Mouse (Mus musculus) kidney, embryonic 16.5 days (tissue): Measurements from ENCODE around the gene Gtf3c2. TPM values are rescaled to one million over a fixed set of nuclear protein-coding genes. Genes with fewer than 3 reads are reported as not detected.

Source experiments
- ATAC-seq: fragments of 200-750 bp; cut with Nextera tagmentation; 2 replicates; pipeline ENCODE4 v1.8.0; 2017; ENCODE audit warnings: moderate TSS enrichment; ENCODE audit not compliant: low FRiP score, low TSS enrichment
- H3K27ac ChIP-seq: fragments of 300-500 bp; sonication (generic); 2 replicates; pipeline ENCODE4 v1.5.1; 2014; ENCODE audit warnings: low read length
- H3K27me3 ChIP-seq: fragments of 300-500 bp; sonication (generic); 2 replicates; pipeline ENCODE4 v1.6.1; 2014; ENCODE audit warnings: low read length, control low read depth, mixed read lengths; ENCODE audit not compliant: insufficient read depth
- H3K36me3 ChIP-seq: fragments of 300-500 bp; sonication (generic); 2 replicates; pipeline ENCODE4 v1.6.1; 2014; ENCODE audit warnings: low read length, control low read depth, mixed read lengths; ENCODE audit not compliant: insufficient read depth
- H3K4me1 ChIP-seq: fragments of 300-500 bp; sonication (generic); 2 replicates; pipeline ENCODE4 v1.6.1; 2014; ENCODE audit warnings: low read length, control low read depth, mixed read lengths; ENCODE audit not compliant: insufficient read depth
- H3K4me2 ChIP-seq: fragments of 300-500 bp; sonication (generic); replicated peaks from 2 replicates; pipeline ENCODE4 v1.6.1; 2014; ENCODE audit warnings: low read depth, low read length
- H3K4me3 ChIP-seq: fragments of 300-500 bp; sonication (generic); 2 replicates; pipeline ENCODE4 v1.5.1; 2014; ENCODE audit warnings: mild to moderate bottlenecking, low read length
- H3K9ac ChIP-seq: fragments of 300-500 bp; sonication (generic); replicated peaks from 2 replicates; pipeline ENCODE4 v1.6.1; 2014; ENCODE audit warnings: low read length
- H3K9me3 ChIP-seq: fragments of 300-500 bp; sonication (generic); 2 replicates; pipeline ENCODE4 v1.6.1; 2016; ENCODE audit warnings: low read length, control low read depth
- WGBS: fragments of 180-500 bp; shearing (Covaris S2); extraction: QIAGEN DNeasy Blood & Tissue Kit; methylation state at CpG from one replicate; pipeline ENCODE4 v1.1.7; 2014; 5-methylcytosine and 5-hydroxymethylcytosine counted together
- polyA plus RNA-seq: library from polyadenylated mRNA; unstranded; fragments of >200 nt; fragmentation: Nextera tagmentation; extraction: Ambion mirVana; gene quantifications from 2 replicates; pipeline ENCODE4 v1.2.1, GENCODE M21; 2015

Gene Gtf3c2
- 82.8 and 99.0 TPM in 2 replicates for polyA plus RNA-seq

DNA sequence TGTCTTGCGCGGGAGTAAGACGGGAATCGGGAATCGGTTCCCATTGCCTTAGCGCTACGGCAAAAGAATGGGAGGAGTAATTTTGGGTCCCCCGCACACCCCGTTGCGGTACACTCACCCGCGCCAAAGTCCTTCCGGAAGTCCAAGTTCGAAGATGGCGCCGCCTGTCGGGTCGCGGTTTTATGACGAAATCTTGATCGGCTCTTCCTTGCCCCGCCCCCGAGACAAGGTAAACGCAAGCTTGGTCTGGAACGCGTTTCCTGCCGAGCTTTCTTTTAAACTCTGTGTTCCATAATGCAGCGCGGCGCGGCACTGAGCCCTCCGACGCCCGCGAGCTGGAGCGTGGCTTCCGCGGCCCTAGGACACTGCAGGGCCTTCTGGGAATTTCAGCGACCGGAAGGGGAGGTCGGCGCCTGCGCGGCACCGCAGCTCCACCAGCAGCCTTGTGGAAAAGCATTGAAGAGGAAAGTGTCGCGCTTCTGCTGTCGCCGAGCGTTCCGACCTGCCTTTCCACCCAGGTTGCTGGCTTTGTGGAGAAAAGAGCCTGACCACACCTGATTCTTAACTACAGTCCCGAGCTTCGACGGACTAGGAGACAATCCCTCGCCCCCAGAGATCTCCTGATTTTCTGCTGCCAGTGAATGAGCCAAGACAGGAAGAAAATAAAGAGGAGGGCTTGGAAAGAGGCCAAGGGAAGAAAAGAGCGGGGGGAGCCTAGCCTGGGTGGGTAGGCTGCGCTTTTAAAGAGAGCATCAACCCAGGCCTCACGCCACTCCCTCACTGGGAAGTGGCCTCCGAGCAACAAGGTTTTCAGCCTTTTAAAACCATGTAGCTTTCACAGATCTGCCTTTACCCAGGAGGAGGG, at the start of gene Gtf3c2, which contains the start of gene Gm29609:
Gene Gtf3c2, minus strand, starts transcription at position 379 of the 865 bp plus-strand sequence.
Gene Gm29609, minus strand, starts transcription at position 146 of the 865 bp plus-strand sequence.
- ATAC-seq, result peak; percentile 98
- H3K4me2 ChIP-seq, result peak within 1 kb of the TSS; percentile 93
- H3K36me3 ChIP-seq, result no peaks in the 10 kb centered on the region
- peak within 1 kb of the TSS; percentile 91 for H3K9ac ChIP-seq
- peaks cover 8% of the 10 kb centered on the region for H3K4me1 ChIP-seq
- whole genome bisulfite sequencing, result under 1% methylated on average over 59 of the region's 59 CpGs
- no peaks in the 10 kb centered on the region for H3K9me3 ChIP-seq
- no peaks in the 10 kb centered on the region for H3K27me3 ChIP-seq
- peak within 1 kb of the TSS; percentile 99 for H3K4me3 ChIP-seq
- peak within 1 kb of the TSS; percentile 99 for H3K27ac ChIP-seq

GRCm38 (mm10) chr5:31226641-31227040, 46.7 kb upstream of the Gtf3c2 start:
- no peak for ATAC-seq
- Histone ChIP-seq H3K4me3 (no peak overlapping the region), H3K9ac (no peak overlapping the region), H3K27ac (no peak overlapping the region), H3K27me3 (no peaks in the 10 kb centered on the region), H3K36me3 (no peaks in the 10 kb centered on the region), H3K4me2 (no peak overlapping the region), H3K9me3 (no peaks in the 10 kb centered on the region), H3K4me1 (no peaks in the 10 kb centered on the region)
- 70% methylated on average over 1 of the region's 1 CpGs for WGBS

GRCm38 (mm10) chr5:31222696-31223095, 42.8 kb upstream of the Gtf3c2 start:
- Histone ChIP-seq H3K27ac (no peak overlapping the region), H3K27me3 (no peaks in the 10 kb centered on the region), H3K4me3 (no peak overlapping the region), H3K9ac (no peak overlapping the region), H3K36me3 (no peaks in the 10 kb centered on the region), H3K4me1 (peaks cover 8% of the 10 kb centered on the region), H3K4me2 (no peak overlapping the region), H3K9me3 (no peaks in the 10 kb centered on the region)
- 93% methylated on average over 9 of the region's 9 CpGs for WGBS
- no peak for ATAC-seq

GRCm38 (mm10) chr5:31221304-31221945, 41.5 kb upstream of the Gtf3c2 start:
- Histone ChIP-seq H3K36me3 (no peaks in the 10 kb centered on the region), H3K27me3 (no peaks in the 10 kb centered on the region), H3K4me3 (peak overlapping the region; percentile 86), H3K9ac (peak overlapping the region; percentile 94), H3K9me3 (no peaks in the 10 kb centered on the region), H3K4me1 (peaks cover 8% of the 10 kb centered on the region), H3K27ac (peak overlapping the region; percentile 97), H3K4me2 (peak overlapping the region; percentile 87)
- 13% methylated on average over 11 of the region's 11 CpGs for WGBS
- no peak for ATAC-seq

- peak; percentile 97 for ATAC-seq
- Histone ChIP-seq H3K4me2 (peak within 1 kb of the TSS; percentile 87), H3K9ac (peak within 1 kb of the TSS; percentile 94), H3K4me3 (peak within 1 kb of the TSS; percentile 86), H3K27me3 (no peaks in the 10 kb centered on the region), H3K27ac (peak within 1 kb of the TSS; percentile 97), H3K9me3 (no peaks in the 10 kb centered on the region), H3K4me1 (peaks cover 8% of the 10 kb centered on the region), H3K36me3 (no peaks in the 10 kb centered on the region)
- under 1% methylated on average over 69 of the region's 70 CpGs for WGBS
These were observed 40.7 kb upstream of the Gtf3c2 start, which contains the start of gene Ppm1g for GRCm38 (mm10) chr5:31220448-31221303. Gene Ppm1g, minus strand, starts transcription at chr5:31220687.

DNA sequence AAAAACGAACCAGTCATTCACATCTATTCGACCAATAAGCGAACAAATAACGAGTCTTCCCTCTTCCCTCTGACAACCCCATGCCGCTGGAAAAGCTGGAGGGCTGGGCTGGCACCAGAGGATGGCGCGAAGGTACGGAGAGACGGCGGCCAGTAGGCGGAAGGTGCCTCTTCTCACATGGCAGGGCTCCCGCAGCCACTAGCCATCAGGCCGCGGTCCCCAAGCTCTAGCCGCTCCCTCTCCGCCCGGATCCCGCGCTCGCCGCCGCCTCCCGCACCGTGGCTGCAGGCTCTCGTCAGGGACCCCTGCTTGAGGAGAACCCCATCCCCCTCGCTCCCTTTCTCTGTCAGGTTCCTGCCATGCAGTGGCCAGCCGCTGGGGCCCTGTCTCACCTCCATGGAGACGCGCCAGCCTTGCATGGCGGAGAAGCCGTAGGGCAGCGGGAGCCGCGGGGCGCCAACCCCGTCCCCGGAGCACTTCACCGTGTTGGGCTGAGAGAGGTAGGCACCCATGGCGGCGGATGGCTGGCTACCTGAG, 40.0 kb upstream of the Gtf3c2 start:
- peak; percentile 77 for ATAC-seq
- Histone ChIP-seq H3K27ac (peak overlapping the region; percentile 92), H3K27me3 (no peaks in the 10 kb centered on the region), H3K4me1 (peaks cover 8% of the 10 kb centered on the region), H3K9ac (peak overlapping the region; percentile 90), H3K4me2 (peak overlapping the region; percentile 80), H3K36me3 (no peaks in the 10 kb centered on the region), H3K9me3 (no peaks in the 10 kb centered on the region), H3K4me3 (peak overlapping the region; percentile 86)
- 0% methylated on average over 40 of the region's 40 CpGs for WGBS

GRCm38 (mm10) chr5:31219474-31219873, 39.5 kb upstream of the Gtf3c2 start:
- H3K36me3 ChIP-seq, result no peaks in the 10 kb centered on the region
- no peaks in the 10 kb centered on the region for H3K27me3 ChIP-seq
- H3K27ac ChIP-seq, result peak overlapping the region; percentile 92
- ATAC-seq, result no peak
- H3K4me3 ChIP-seq, result peak overlapping the region; percentile 86
- H3K4me1 ChIP-seq, result peaks cover 8% of the 10 kb centered on the region
- H3K9ac ChIP-seq, result peak overlapping the region; percentile 90
- no peaks in the 10 kb centered on the region for H3K9me3 ChIP-seq
- WGBS, result 1% methylated on average over 11 of the region's 11 CpGs
- H3K4me2 ChIP-seq, result peak overlapping the region; percentile 80

GRCm38 (mm10) chr5:31219070-31219469, 39.1 kb upstream of the Gtf3c2 start:
- Histone ChIP-seq H3K4me1 (peaks cover 8% of the 10 kb centered on the region), H3K4me3 (peak overlapping the region; percentile 86), H3K4me2 (peak overlapping the region; percentile 80), H3K27ac (no peak overlapping the region), H3K9me3 (no peaks in the 10 kb centered on the region), H3K27me3 (no peaks in the 10 kb centered on the region), H3K9ac (no peak overlapping the region), H3K36me3 (no peaks in the 10 kb centered on the region)
- 3% methylated on average over 2 of the region's 2 CpGs for WGBS
- ATAC-seq, result no peak

DNA sequence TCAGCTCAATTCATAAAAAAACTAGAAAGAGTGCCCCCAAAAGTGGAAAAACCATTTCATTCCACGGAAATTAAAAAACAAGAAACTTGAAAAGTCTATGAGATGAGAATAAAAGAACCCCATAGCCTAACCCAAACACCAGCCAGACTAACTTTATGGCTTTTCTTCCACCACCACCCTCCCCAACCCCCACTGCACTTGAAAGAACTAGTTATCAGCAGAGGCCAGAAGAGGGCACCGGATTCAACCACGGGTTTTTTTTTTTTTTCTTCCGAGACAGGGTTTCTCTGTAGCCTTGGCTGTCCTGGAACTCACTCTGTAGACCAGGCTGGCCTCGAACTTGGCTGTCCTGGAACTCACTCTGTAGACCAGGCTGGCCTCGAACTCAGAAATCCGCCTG, 38.4 kb upstream of the Gtf3c2 start:
- Histone ChIP-seq H3K4me2 (no peak overlapping the region), H3K9ac (no peak overlapping the region), H3K4me1 (peaks cover 8% of the 10 kb centered on the region), H3K27ac (no peak overlapping the region), H3K4me3 (no peak overlapping the region), H3K9me3 (no peaks in the 10 kb centered on the region), H3K27me3 (no peaks in the 10 kb centered on the region), H3K36me3 (no peaks in the 10 kb centered on the region)
- no peak for ATAC-seq
- WGBS, result 55% methylated on average over 7 of the region's 7 CpGs
